Mouse (Mus musculus) heart, postnatal 0 days (tissue): ENCODE data around the gene Nol3. TPM values are rescaled to one million over a fixed set of nuclear protein-coding genes. Genes with fewer than 3 reads are reported as not detected.

Experiments
- ATAC-seq: fragments of 200-750 bp; cut with Nextera tagmentation; 2 replicates; pipeline ENCODE4 v1.8.0; 2017; ENCODE audit warnings: low read depth, moderate number of reproducible peaks, moderate library complexity; ENCODE audit not compliant: insufficient read depth
- DNase-seq: peaks from one replicate; pipeline ENCODE4 v3.0.0-alpha.2; 2016; ENCODE audit warnings: low spot score
- H3K27ac ChIP-seq: fragments of 300-500 bp; sonication (generic); 2 replicates; pipeline ENCODE4 v1.5.1; 2014; ENCODE audit warnings: low read depth, mild to moderate bottlenecking
- H3K27me3 ChIP-seq: fragments of 300-500 bp; sonication (generic); 2 replicates; pipeline ENCODE4 v1.6.1; 2014; ENCODE audit warnings: low read length, mixed read lengths; ENCODE audit not compliant: control insufficient read depth, insufficient read depth
- H3K36me3 ChIP-seq: fragments of 300-500 bp; sonication (generic); replicated peaks from 2 replicates; pipeline ENCODE4 v1.6.1; 2014; ENCODE audit warnings: low read length, mixed read lengths; ENCODE audit not compliant: control insufficient read depth, insufficient read depth
- H3K4me1 ChIP-seq: fragments of 300-500 bp; sonication (generic); 2 replicates; pipeline ENCODE4 v1.6.1; 2014; ENCODE audit warnings: antibody characterized with exemption; ENCODE audit not compliant: control insufficient read depth, insufficient read depth
- H3K4me2 ChIP-seq: fragments of 300-500 bp; sonication (generic); 2 replicates; pipeline ENCODE4 v1.6.1; 2014; ENCODE audit warnings: low read depth, mild to moderate bottlenecking, low read length, moderate library complexity
- H3K4me3 ChIP-seq: fragments of 300-500 bp; sonication (generic); 2 replicates; pipeline ENCODE4 v1.5.1; 2014; ENCODE audit warnings: low read depth, low read length
- H3K9ac ChIP-seq: fragments of 300-500 bp; sonication (generic); replicated peaks from 2 replicates; pipeline ENCODE4 v1.6.1; 2014; ENCODE audit warnings: low read depth, low read length, mixed read lengths
- H3K9me3 ChIP-seq: fragments of 300-500 bp; sonication (generic); replicated peaks from 2 replicates; pipeline ENCODE4 v1.6.1; 2016; ENCODE audit warnings: low read length; ENCODE audit not compliant: control insufficient read depth
- CTCF ChIP-seq: IDR thresholded peaks from 2 replicates; pipeline ENCODE4 v1.5.1; 2016; ENCODE audit warnings: antibody characterized with exemption, control low read depth, low read depth
- EP300 ChIP-seq: IDR thresholded peaks from 2 replicates; pipeline ENCODE4 v1.6.1; 2016; ENCODE audit warnings: antibody characterized with exemption, low read depth
- WGBS: fragments of 180-500 bp; shearing (Covaris S2); extraction: QIAGEN DNeasy Blood & Tissue Kit; methylation state at CpG from one replicate; pipeline ENCODE4 v1.1.7; 2014; 5-methylcytosine and 5-hydroxymethylcytosine counted together
- polyA plus RNA-seq: library from polyadenylated mRNA; unstranded; fragments of >200 nt; fragmentation: Nextera tagmentation; extraction: Ambion mirVana; gene quantifications from 2 replicates; pipeline ENCODE4 v1.2.1, GENCODE M21; 2015
- total RNA-seq: library from RNA; depleted of rRNA; stranded (reverse); fragments of >200 nt; gene quantifications from 2 replicates; pipeline ENCODE4 v1.2.3, GENCODE M21; 2014; ENCODE audit warnings: low replicate concordance

Nol3 gene
- total and polyA plus RNA-seq, 2 experiments from 2014 or later: 10.0 to 13.2 TPM

- WGBS: 3% methylated on average over 30 of the region's 30 CpGs
- Histone ChIP-seq H3K4me1 (peaks cover 25% of the 10 kb centered on the region), H3K9ac (no peak overlapping the region), H3K4me3 (peak overlapping the region; percentile 31), H3K36me3 (no peaks in the 10 kb centered on the region; the same call in 1 of the 2 replicates), H3K27me3 (peaks cover 13% of the 10 kb centered on the region; the same call in 1 of the 2 replicates), H3K4me2 (peak overlapping the region; percentile 76), H3K9me3 (no peaks in the 10 kb centered on the region), H3K27ac (no peak overlapping the region)
- ATAC-seq: peak; percentile 51
- TF ChIP-seq EP300 (no peak), CTCF (peak; percentile 93)
- DNase-seq: peak; percentile 64
Measured at GRCm38 (mm10) chr8:105259721-105260320, 16.1 kb upstream of the Nol3 start.

GRCm38 (mm10) chr8:105260371-105261099 lies 15.4 kb upstream of the Nol3 start:
- Histone ChIP-seq H3K4me3 (no peak overlapping the region), H3K4me1 (peaks cover 23% of the 10 kb centered on the region), H3K27me3 (peaks cover 9% of the 10 kb centered on the region; the same call in 1 of the 2 replicates), H3K27ac (no peak overlapping the region), H3K9me3 (no peaks in the 10 kb centered on the region), H3K9ac (no peak overlapping the region), H3K36me3 (no peaks in the 10 kb centered on the region; the same call in 1 of the 2 replicates), H3K4me2 (no peak overlapping the region)
- ATAC-seq: no peak
- TF ChIP-seq EP300: no peak
- no peak for TF ChIP-seq CTCF
- DNase-seq: no peak
- WGBS: 74% methylated on average over 7 of the region's 7 CpGs

- no peak overlapping the region for H3K9ac ChIP-seq
- no peaks in the 10 kb centered on the region for H3K9me3 ChIP-seq
- H3K4me2 ChIP-seq: no peak overlapping the region
- peaks cover 6% of the 10 kb centered on the region; the same call in 1 of the 2 replicates for H3K27me3 ChIP-seq
- no peak overlapping the region for H3K4me3 ChIP-seq
- no peak for TF ChIP-seq CTCF
- TF ChIP-seq EP300: no peak
- DNase-seq (no peak), ATAC-seq (no peak)
- 83% methylated on average over 12 of the region's 12 CpGs for WGBS
- H3K27ac ChIP-seq: no peak overlapping the region
- no peaks in the 10 kb centered on the region; the same call in 1 of the 2 replicates for H3K36me3 ChIP-seq
- H3K4me1 ChIP-seq: peaks cover 22% of the 10 kb centered on the region
Measured at GRCm38 (mm10) chr8:105261326-105261980, 14.5 kb upstream of the Nol3 start.

- 40% methylated on average over 16 of the region's 16 CpGs for WGBS
- Histone ChIP-seq H3K36me3 (peaks cover 4% of the 10 kb centered on the region; the same call in 1 of the 2 replicates), H3K9ac (no peak overlapping the region), H3K27ac (no peak overlapping the region), H3K4me1 (peaks cover 24% of the 10 kb centered on the region), H3K27me3 (peaks cover 13% of the 10 kb centered on the region), H3K9me3 (no peaks in the 10 kb centered on the region), H3K4me2 (0 out of 2 replicates have a peak overlapping the region, but pooled peaks have one; percentile 94), H3K4me3 (no peak overlapping the region; the same call in 1 of the 2 replicates)
- ATAC-seq (no peak), DNase-seq (no peak)
- TF ChIP-seq CTCF (peak; percentile 9; the same call in 1 of the 2 replicates), EP300 (no peak)
Measured at GRCm38 (mm10) chr8:105263244-105263912, 12.6 kb upstream of the Nol3 start.
